Mouse (Mus musculus) megakaryocyte progenitor cell, adult 5-6 weeks (primary cell): Measurements from ENCODE around the gene Gnat2. TPM values are rescaled to one million over a fixed set of nuclear protein-coding genes. Genes with fewer than 3 reads are reported as not detected.

Experiments used
- total RNA-seq, 2 experiments: library from RNA; stranded (forward) in 1 of 2; stranded (reverse) in 1 of 2; fragments of 157-497, 149-512 nt in 1 of 2; fragments of 200-1000 nt in 1 of 2; gene quantifications; 2 replicates each; pipeline versions ENCODE4 v1.2.3 to v1.2.4; 2015 to 2017

Gene Gnat2
- total RNA-seq, 2 experiments from 2014 or later, result 0.72 to 1.0 TPM

Other genes with a start within 250 kb of the Gnat2 start
- 0.07 and 0.12 TPM in 2 replicates for gene Eps8l3, start 215.6 kb upstream of the Gnat2 start, total RNA-seq (2015)
- not detected in 2 replicates for gene Eps8l3, start 215.6 kb upstream of the Gnat2 start, total RNA-seq (2017)
- gene Gstm5, start 197.0 kb upstream of the Gnat2 start, total RNA-seq (2015), result 38.2 and 61.5 TPM in 2 replicates
- gene Gstm5, start 197.0 kb upstream of the Gnat2 start, total RNA-seq (2017), result 23.6 and 30.6 TPM in 2 replicates
- 4.4 and 5.7 TPM in 2 replicates for gene Gstm7, start 161.0 kb upstream of the Gnat2 start, total RNA-seq (2015)
- gene Gstm7, start 161.0 kb upstream of the Gnat2 start, total RNA-seq (2017), result 1.6 and 1.9 TPM in 2 replicates
- 0.22 TPM in 1 of 2 replicates, not detected in the other for gene Gstm6, start 149.0 kb upstream of the Gnat2 start, total RNA-seq (2015)
- gene Gstm6, start 149.0 kb upstream of the Gnat2 start, total RNA-seq (2017), result not detected in 2 replicates
- not detected in 2 replicates for gene Gstm3, start 123.5 kb upstream of the Gnat2 start, total RNA-seq (2015)
- gene Gstm3, start 123.5 kb upstream of the Gnat2 start, total RNA-seq (2017), result not detected in 2 replicates
- gene Gstm2, start 106.3 kb upstream of the Gnat2 start, total RNA-seq (2015), result 2.1 and 2.2 TPM in 2 replicates
- 4.8 and 6.8 TPM in 2 replicates for gene Gstm2, start 106.3 kb upstream of the Gnat2 start, total RNA-seq (2017)
- 1,143 and 1,246 TPM in 2 replicates for gene Gstm1, start 74.8 kb upstream of the Gnat2 start, total RNA-seq (2015)
- gene Gstm1, start 74.8 kb upstream of the Gnat2 start, total RNA-seq (2017), result 511 and 599 TPM in 2 replicates
- gene Gstm4, start 47.9 kb upstream of the Gnat2 start, total RNA-seq (2015), result 12.5 and 15.8 TPM in 2 replicates
- 15.1 and 22.1 TPM in 2 replicates for gene Gstm4, start 47.9 kb upstream of the Gnat2 start, total RNA-seq (2017)
- gene Ampd2, start 6.1 kb upstream of the Gnat2 start, total RNA-seq (2015), result 52.9 and 63.6 TPM in 2 replicates
- 33.9 and 48.4 TPM in 2 replicates for gene Ampd2, start 6.1 kb upstream of the Gnat2 start, total RNA-seq (2017)
- 143 and 147 TPM in 2 replicates for gene Gnai3, start 53.4 kb downstream of the Gnat2 start, total RNA-seq (2015)
- gene Gnai3, start 53.4 kb downstream of the Gnat2 start, total RNA-seq (2017), result 167 TPM in 2 replicates
- not detected in 2 replicates for gene Gpr61, start 62.1 kb downstream of the Gnat2 start, total RNA-seq (2015)
- gene Gpr61, start 62.1 kb downstream of the Gnat2 start, total RNA-seq (2017), result not detected in 2 replicates
- gene Amigo1, start 93.5 kb downstream of the Gnat2 start, total RNA-seq (2015), result 1.3 and 1.8 TPM in 2 replicates
- 2.3 and 3.6 TPM in 2 replicates for gene Amigo1, start 93.5 kb downstream of the Gnat2 start, total RNA-seq (2017)
- gene Cyb561d1, start 108.4 kb downstream of the Gnat2 start, total RNA-seq (2015), result 2.3 and 2.5 TPM in 2 replicates
- 3.7 and 5.4 TPM in 2 replicates for gene Cyb561d1, start 108.4 kb downstream of the Gnat2 start, total RNA-seq (2017)
- gene Atxn7l2, start 118.1 kb downstream of the Gnat2 start, total RNA-seq (2015), result 4.0 and 4.2 TPM in 2 replicates
- 1.6 and 3.0 TPM in 2 replicates for gene Atxn7l2, start 118.1 kb downstream of the Gnat2 start, total RNA-seq (2017)
- gene Sypl2, start 133.9 kb downstream of the Gnat2 start, total RNA-seq (2015), result not detected in 2 replicates
- not detected in 2 replicates for gene Sypl2, start 133.9 kb downstream of the Gnat2 start, total RNA-seq (2017)
- gene Psma5, start 164.1 kb downstream of the Gnat2 start, total RNA-seq (2015), result 308 and 312 TPM in 2 replicates
- 290 and 314 TPM in 2 replicates for gene Psma5, start 164.1 kb downstream of the Gnat2 start, total RNA-seq (2017)
- gene Sort1, start 191.3 kb downstream of the Gnat2 start, total RNA-seq (2015), result 53.8 and 58.9 TPM in 2 replicates
- 45.5 and 51.2 TPM in 2 replicates for gene Sort1, start 191.3 kb downstream of the Gnat2 start, total RNA-seq (2017)